Mouse (Mus musculus): ENCODE measurements around the gene Nadsyn1. TPM values are rescaled to one million over a fixed set of nuclear protein-coding genes. Genes with fewer than 3 reads are reported as not detected.

The Nadsyn1 gene
- polyA plus RNA-seq, 1 experiment from 2014 or later = 5.4 TPM

Small RNAs within 50 kb of the gene (microRNA-seq; reads per million reads assigned to microRNA genes)
- not detected for gene Gm22064

Other genes with a start within 250 kb of the Nadsyn1 start
- gene Cars, start 222.8 kb downstream of the Nadsyn1 start, polyA plus RNA-seq (2015; fragmentation: Nextera tagmentation; extraction: Ambion mirVana) = 57.8 and 61.5 TPM in 2 replicates
- gene Tnfrsf26, start 194.1 kb downstream of the Nadsyn1 start, polyA plus RNA-seq (2015; fragmentation: Nextera tagmentation; extraction: Ambion mirVana) = 0.10 and 0.28 TPM in 2 replicates
- 3.2 and 4.2 TPM in 2 replicates for gene Tnfrsf22, start 173.2 kb downstream of the Nadsyn1 start, polyA plus RNA-seq (2015; fragmentation: Nextera tagmentation; extraction: Ambion mirVana)
- 0.43 and 0.96 TPM in 2 replicates for gene Tnfrsf23, start 137.0 kb downstream of the Nadsyn1 start, polyA plus RNA-seq (2015; fragmentation: Nextera tagmentation; extraction: Ambion mirVana)
- 27.8 and 34.4 TPM in 2 replicates for gene Osbpl5, start 65.9 kb downstream of the Nadsyn1 start, polyA plus RNA-seq (2015; fragmentation: Nextera tagmentation; extraction: Ambion mirVana)
- not detected in 2 replicates for gene Mrgprg, start 55.9 kb downstream of the Nadsyn1 start, polyA plus RNA-seq (2015; fragmentation: Nextera tagmentation; extraction: Ambion mirVana)
- gene Mrgpre, start 38.3 kb downstream of the Nadsyn1 start, polyA plus RNA-seq (2015; fragmentation: Nextera tagmentation; extraction: Ambion mirVana) = 4.6 and 5.1 TPM in 2 replicates
- 48.7 and 52.5 TPM in 2 replicates for gene Dhcr7, start 296 bp upstream of the Nadsyn1 start, polyA plus RNA-seq (2015; fragmentation: Nextera tagmentation; extraction: Ambion mirVana)
- not detected in 2 replicates for gene Gm498, start 44.0 kb upstream of the Nadsyn1 start, polyA plus RNA-seq (2015; fragmentation: Nextera tagmentation; extraction: Ambion mirVana)
- gene Shank2, start 179.1 kb upstream of the Nadsyn1 start, polyA plus RNA-seq (2015; fragmentation: Nextera tagmentation; extraction: Ambion mirVana) = 6.4 and 6.7 TPM in 2 replicates